Mouse (Mus musculus): ENCODE results near the gene Gm3250. TPM values are rescaled to one million over a fixed set of nuclear protein-coding genes. Genes with fewer than 3 reads are reported as not detected.

Gene Gm3250
- polyA plus RNA-seq (2021; fragmentation: Nextera tagmentation): not detected in 2 replicates
- long read RNA-seq, experiment 1: 0 reads
- long read RNA-seq, experiment 2: 0 reads

GRCm38 (mm10) chr10:77782442-77782841 is at the start of gene Gm3250:
Gm3250 (minus strand) TSS chr10:77782542.

GRCm38 (mm10) chr10:77826951-77827350 is 44.6 kb upstream of the Gm3250 start, which contains the start of gene Krtap10-4:
Krtap10-4 (minus strand) TSS chr10:77827095.

GRCm38 (mm10) chr10:77814382-77814781 is 32.0 kb upstream of the Gm3250 start, which contains the start of gene Gm2696:
Gm2696 (plus strand) TSS chr10:77814682.

GRCm38 (mm10) chr10:77811743-77812142 is 29.4 kb upstream of the Gm3250 start, which contains the start of gene Gm9507:
Gm9507 (minus strand) TSS chr10:77811843.

GRCm38 (mm10) chr10:77798921-77799508 is 16.7 kb upstream of the Gm3250 start, which contains the start of gene Gm19668:
Gm19668 (minus strand) TSS chr10:77799133.

GRCm38 (mm10) chr10:77794976-77795375 is 12.6 kb upstream of the Gm3250 start, which contains the start of gene Gm9639:
Gm9639 (minus strand) TSS chr10:77795076.

GRCm38 (mm10) chr10:77787876-77788275 is 5.5 kb upstream of the Gm3250 start, which contains the start of gene Gm7137:
Gm7137 (minus strand) TSS chr10:77788200.

GRCm38 (mm10) chr10:77776844-77777243 is 5.5 kb downstream of the Gm3250 start, which contains the start of gene Gm7138:
Gm7138 (minus strand) TSS chr10:77776944.

GRCm38 (mm10) chr10:77771225-77771624 is 11.1 kb downstream of the Gm3250 start, which contains the start of gene Gm3238:
Gm3238 (minus strand) TSS chr10:77771325.

GRCm38 (mm10) chr10:77759582-77759981 is 22.8 kb downstream of the Gm3250 start, which contains the start of gene Gm3233:
Gm3233 (minus strand) TSS chr10:77759682.

GRCm38 (mm10) chr10:77751254-77751653 is 31.1 kb downstream of the Gm3250 start, which contains the start of gene Gm9736:
Gm9736 (minus strand) TSS chr10:77751354.

GRCm38 (mm10) chr10:77741924-77742688 is 40.2 kb downstream of the Gm3250 start, which contains the start of gene Gm18596:
Gm18596 (minus strand) TSS chr10:77742638.

Other genes with a start within 250 kb of the Gm3250 start
- 56.3 and 68.9 TPM in 2 replicates for gene Pttg1ip, start 200.8 kb downstream of the Gm3250 start, polyA plus RNA-seq (2021; fragmentation: Nextera tagmentation)
- 157 and 188 TPM in 2 replicates for gene Sumo3, start 176.4 kb downstream of the Gm3250 start, polyA plus RNA-seq (2021; fragmentation: Nextera tagmentation)
- 1.9 and 10.3 TPM in 2 replicates for gene Gm49325, start 176.3 kb downstream of the Gm3250 start, polyA plus RNA-seq (2021; fragmentation: Nextera tagmentation)
- gene Ube2g2, start 160.3 kb downstream of the Gm3250 start, polyA plus RNA-seq (2021; fragmentation: Nextera tagmentation): 50.9 and 59.2 TPM in 2 replicates
- gene Tspear, start 96.0 kb downstream of the Gm3250 start, polyA plus RNA-seq (2021; fragmentation: Nextera tagmentation): 0.20 TPM in 2 replicates
- not detected in 2 replicates for gene Gm19402, start 91.8 kb downstream of the Gm3250 start, polyA plus RNA-seq (2021; fragmentation: Nextera tagmentation)
- gene Gm9508, start 85.3 kb downstream of the Gm3250 start, polyA plus RNA-seq (2021; fragmentation: Nextera tagmentation): not detected in 2 replicates
- gene Gm10272, start 75.9 kb downstream of the Gm3250 start, polyA plus RNA-seq (2021; fragmentation: Nextera tagmentation): not detected in 2 replicates
- gene Gm10024, start 71.1 kb downstream of the Gm3250 start, polyA plus RNA-seq (2021; fragmentation: Nextera tagmentation): not detected in 2 replicates
- gene Gm10142, start 66.7 kb downstream of the Gm3250 start, polyA plus RNA-seq (2021; fragmentation: Nextera tagmentation): not detected in 2 replicates
- not detected in 2 replicates for gene Krtap12-1, start 61.9 kb downstream of the Gm3250 start, polyA plus RNA-seq (2021; fragmentation: Nextera tagmentation)
- gene Gm10100, start 56.1 kb downstream of the Gm3250 start, polyA plus RNA-seq (2021; fragmentation: Nextera tagmentation): not detected in 2 replicates
- gene Gm18596, start 39.9 kb downstream of the Gm3250 start, polyA plus RNA-seq (2021; fragmentation: Nextera tagmentation): not detected in 2 replicates
- gene Gm9736, start 31.2 kb downstream of the Gm3250 start, polyA plus RNA-seq (2021; fragmentation: Nextera tagmentation): not detected in 2 replicates
- gene Gm3233, start 22.9 kb downstream of the Gm3250 start, polyA plus RNA-seq (2021; fragmentation: Nextera tagmentation): not detected in 2 replicates
- not detected in 2 replicates for gene Gm3238, start 11.2 kb downstream of the Gm3250 start, polyA plus RNA-seq (2021; fragmentation: Nextera tagmentation)
- gene Gm7138, start 5.6 kb downstream of the Gm3250 start, polyA plus RNA-seq (2021; fragmentation: Nextera tagmentation): not detected in 2 replicates
- gene Gm7137, start 5.7 kb upstream of the Gm3250 start, polyA plus RNA-seq (2021; fragmentation: Nextera tagmentation): not detected in 2 replicates
- not detected in 2 replicates for gene Gm9639, start 12.5 kb upstream of the Gm3250 start, polyA plus RNA-seq (2021; fragmentation: Nextera tagmentation)
- gene Gm19668, start 16.6 kb upstream of the Gm3250 start, polyA plus RNA-seq (2021; fragmentation: Nextera tagmentation): not detected in 2 replicates
- gene Gm9507, start 29.3 kb upstream of the Gm3250 start, polyA plus RNA-seq (2021; fragmentation: Nextera tagmentation): not detected in 2 replicates
- not detected in 2 replicates for gene Gm2696, start 32.1 kb upstream of the Gm3250 start, polyA plus RNA-seq (2021; fragmentation: Nextera tagmentation)
- gene Krtap10-4, start 44.6 kb upstream of the Gm3250 start, polyA plus RNA-seq (2021; fragmentation: Nextera tagmentation): not detected in 2 replicates
- gene Krtap10-10, start 53.4 kb upstream of the Gm3250 start, polyA plus RNA-seq (2021; fragmentation: Nextera tagmentation): not detected in 2 replicates
- not detected in 2 replicates for gene Gm36176, start 64.3 kb upstream of the Gm3250 start, polyA plus RNA-seq (2021; fragmentation: Nextera tagmentation)
- gene Gm10318, start 70.3 kb upstream of the Gm3250 start, polyA plus RNA-seq (2021; fragmentation: Nextera tagmentation): not detected in 2 replicates
- gene Gm3285, start 79.4 kb upstream of the Gm3250 start, polyA plus RNA-seq (2021; fragmentation: Nextera tagmentation): not detected in 2 replicates
- gene Lrrc3, start 120.0 kb upstream of the Gm3250 start, polyA plus RNA-seq (2021; fragmentation: Nextera tagmentation): 4.8 TPM in 2 replicates
- gene Trpm2, start 188.0 kb upstream of the Gm3250 start, polyA plus RNA-seq (2021; fragmentation: Nextera tagmentation): 3.8 and 4.0 TPM in 2 replicates
- 38.1 and 47.5 TPM in 2 replicates for gene 1810043G02Rik, start 196.0 kb upstream of the Gm3250 start, polyA plus RNA-seq (2021; fragmentation: Nextera tagmentation)
- 67.7 and 71.8 TPM in 2 replicates for gene Pfkl, start 227.5 kb upstream of the Gm3250 start, polyA plus RNA-seq (2021; fragmentation: Nextera tagmentation)